Mouse (Mus musculus): ENCODE data around the gene Ptges. TPM values are rescaled to one million over a fixed set of nuclear protein-coding genes. Genes with fewer than 3 reads are reported as not detected.

The Ptges gene
- polyA plus RNA-seq, 1 experiment from 2014 or later: 20.0 TPM

DNA sequence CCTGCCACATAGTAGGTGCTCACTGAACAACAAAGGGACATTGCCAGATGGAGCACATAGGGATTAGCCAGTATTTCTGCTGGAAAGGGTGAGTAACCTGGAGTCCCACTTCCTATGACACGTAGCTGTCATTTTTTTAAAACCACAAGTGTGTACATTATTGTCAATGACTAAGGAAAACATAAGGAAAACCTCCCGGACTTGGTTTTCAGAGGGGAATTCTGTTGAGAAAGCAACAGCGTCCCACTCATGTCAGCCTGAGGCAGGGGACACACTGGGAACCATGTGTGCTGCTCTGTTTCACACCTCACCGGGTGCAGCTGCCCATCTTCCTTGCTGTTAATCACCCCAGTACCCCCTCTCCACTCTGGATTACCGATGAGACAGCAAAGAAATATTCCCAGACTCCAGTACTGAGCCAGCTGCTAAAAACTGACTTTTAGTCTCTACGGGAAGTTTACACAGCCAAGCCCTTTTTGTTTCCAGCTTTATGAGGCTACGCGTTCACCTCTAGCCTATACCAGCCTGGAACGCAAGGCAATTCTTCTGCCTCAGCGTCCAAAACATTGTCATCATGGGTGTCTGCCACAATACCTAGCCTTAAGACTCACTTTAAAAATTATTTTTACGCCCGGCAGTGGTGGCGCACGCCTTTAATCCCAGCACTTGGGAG, 30.1 kb downstream of the Ptges start:
- H3K4me3 ChIP-seq (ENCODE audit: low read depth, low read length): no peak overlapping the region
- no peak overlapping the region for H3K9ac ChIP-seq (replicated peaks; ENCODE audit: low read depth)
- H3K27ac ChIP-seq (ENCODE audit: low read length): 0 out of 2 replicates have a peak overlapping the region, but pooled peaks have one; percentile 32
- H3K4me1 ChIP-seq (ENCODE audit: insufficient read depth, low read depth, low read length): peaks cover 11% of the 10 kb centered on the region; the same call in 1 of the 2 replicates
- H3K4me2 ChIP-seq (replicated peaks; ENCODE audit: low read depth, low read length): no peak overlapping the region
- no peaks in the 10 kb centered on the region for H3K9me3 ChIP-seq (ENCODE audit: low read length)
- TF ChIP-seq EP300 (IDR thresholded peaks at IDR 0.05) (no peak), CTCF (IDR thresholded peaks at IDR 0.05) (no peak)
- no peaks in the 10 kb centered on the region for H3K36me3 ChIP-seq (ENCODE audit: insufficient read depth, low read length)
- DNase-seq (ENCODE audit: low spot score) (peak; percentile 55), ATAC-seq (no peak)
- WGBS: 61% methylated on average over 14 of the region's 14 CpGs
- H3K27me3 ChIP-seq (replicated peaks; ENCODE audit: insufficient read depth, low read length): no peaks in the 10 kb centered on the region

DNA sequence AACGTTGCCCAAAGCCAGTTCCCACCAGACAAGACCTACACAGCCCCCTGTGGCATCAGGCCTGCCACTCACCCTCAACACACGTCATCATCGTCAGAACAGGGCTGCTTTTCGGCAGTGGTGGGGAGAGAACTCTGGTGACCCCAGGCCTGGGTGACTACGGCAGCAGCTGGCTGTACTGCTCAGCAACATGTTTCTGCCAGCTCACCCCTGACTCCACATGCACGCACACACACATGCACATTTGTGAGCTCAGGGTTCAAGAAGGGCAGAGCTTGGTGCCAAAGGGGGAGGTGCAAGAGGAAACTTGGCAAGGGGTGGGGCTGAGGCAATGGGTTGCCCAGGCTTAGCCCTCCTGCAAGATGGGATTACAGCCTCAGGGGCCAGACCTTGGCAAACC, 32.4 kb downstream of the Ptges start:
- DNase-seq (ENCODE audit: low spot score) (peak; percentile 62), ATAC-seq (peak; percentile 59)
- no peak overlapping the region for H3K27ac ChIP-seq (ENCODE audit: low read length)

DNA sequence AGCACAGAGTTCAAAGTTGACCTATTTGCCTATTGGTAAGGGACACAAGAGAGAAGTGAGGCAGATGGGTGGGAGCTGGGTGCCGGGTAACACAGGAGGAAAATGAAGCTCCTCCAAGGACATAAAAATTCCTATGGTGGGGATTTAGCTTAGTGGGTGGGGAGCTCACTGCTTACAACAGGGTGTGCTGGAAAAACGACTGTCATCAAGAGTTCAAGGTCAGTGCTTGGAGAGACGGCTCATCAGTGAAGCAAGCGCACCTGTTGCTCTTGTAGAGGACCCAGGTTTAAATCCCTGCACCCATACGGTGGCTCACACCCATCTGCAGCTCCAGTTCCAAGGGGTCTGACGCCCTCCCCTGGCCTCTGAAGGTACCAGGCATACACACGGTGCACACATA, 35.7 kb downstream of the Ptges start:
- Histone ChIP-seq H3K4me3 (ENCODE audit: low read depth, low read length) (no peak overlapping the region), H3K36me3 (ENCODE audit: insufficient read depth, low read length) (no peaks in the 10 kb centered on the region), H3K27me3 (replicated peaks; ENCODE audit: insufficient read depth, low read length) (no peaks in the 10 kb centered on the region), H3K9ac (replicated peaks; ENCODE audit: low read depth) (no peak overlapping the region), H3K27ac (ENCODE audit: low read length) (no peak overlapping the region), H3K4me2 (replicated peaks; ENCODE audit: low read depth, low read length) (no peak overlapping the region), H3K4me1 (ENCODE audit: insufficient read depth, low read depth, low read length) (no peaks in the 10 kb centered on the region), H3K9me3 (ENCODE audit: low read length) (no peaks in the 10 kb centered on the region)
- DNase-seq (ENCODE audit: low spot score) (no peak), ATAC-seq (no peak)
- WGBS: 76% methylated on average over 7 of the region's 7 CpGs
- TF ChIP-seq CTCF (IDR thresholded peaks at IDR 0.05): no peak
- TF ChIP-seq EP300 (IDR thresholded peaks at IDR 0.05): no peak

More for the DNA sequence above, 32.4 kb downstream of the Ptges start:
- no peaks in the 10 kb centered on the region for H3K9me3 ChIP-seq (ENCODE audit: low read length)
- no peak overlapping the region for H3K9ac ChIP-seq (replicated peaks; ENCODE audit: low read depth)
- no peaks in the 10 kb centered on the region for H3K27me3 ChIP-seq (replicated peaks; ENCODE audit: insufficient read depth, low read length)
- no peaks in the 10 kb centered on the region for H3K36me3 ChIP-seq (ENCODE audit: insufficient read depth, low read length)
- H3K4me2 ChIP-seq (replicated peaks; ENCODE audit: low read depth, low read length): no peak overlapping the region
- 0 out of 2 replicates have a peak, but pooled peaks cover 7% of the 10 kb centered on the region for H3K4me1 ChIP-seq (ENCODE audit: insufficient read depth, low read depth, low read length)
- no peak for TF ChIP-seq EP300 (IDR thresholded peaks at IDR 0.05)
- TF ChIP-seq CTCF (IDR thresholded peaks at IDR 0.05): no peak
- 20% methylated on average over 6 of the region's 6 CpGs for WGBS
- no peak overlapping the region for H3K4me3 ChIP-seq (ENCODE audit: low read depth, low read length)

DNA sequence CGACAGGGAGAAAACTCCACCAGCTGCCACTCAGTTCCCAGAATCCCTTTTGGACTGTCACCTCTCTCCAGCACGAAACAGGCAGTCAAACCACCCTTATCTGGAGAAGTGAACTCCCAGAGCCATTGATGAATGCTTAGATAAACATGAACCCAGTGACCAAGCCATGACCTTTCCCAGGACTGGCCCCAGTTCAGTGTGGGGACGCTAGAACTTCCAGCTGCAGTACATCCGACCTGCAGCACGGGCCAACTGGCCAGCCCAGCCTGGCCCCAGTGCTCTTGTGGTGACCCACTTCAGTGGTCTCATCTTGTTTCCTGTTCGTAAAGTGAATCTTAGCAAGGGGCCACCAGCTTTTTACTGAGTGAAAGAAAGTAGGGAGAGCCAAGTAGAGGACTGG, 36.3 kb downstream of the Ptges start:
- H3K9ac ChIP-seq (replicated peaks; ENCODE audit: low read depth): no peak overlapping the region
- ATAC-seq: no peak
- no peaks in the 10 kb centered on the region for H3K4me1 ChIP-seq (ENCODE audit: insufficient read depth, low read depth, low read length)
- H3K9me3 ChIP-seq (ENCODE audit: low read length): no peaks in the 10 kb centered on the region
- H3K27ac ChIP-seq (ENCODE audit: low read length): no peak overlapping the region
- no peaks in the 10 kb centered on the region for H3K36me3 ChIP-seq (ENCODE audit: insufficient read depth, low read length)
- TF ChIP-seq CTCF (IDR thresholded peaks at IDR 0.05): no peak
- 10% methylated on average over 6 of the region's 6 CpGs for WGBS
- H3K4me3 ChIP-seq (ENCODE audit: low read depth, low read length): no peak overlapping the region
- DNase-seq (ENCODE audit: low spot score): no peak
- no peaks in the 10 kb centered on the region for H3K27me3 ChIP-seq (replicated peaks; ENCODE audit: insufficient read depth, low read length)
- H3K4me2 ChIP-seq (replicated peaks; ENCODE audit: low read depth, low read length): no peak overlapping the region

DNA sequence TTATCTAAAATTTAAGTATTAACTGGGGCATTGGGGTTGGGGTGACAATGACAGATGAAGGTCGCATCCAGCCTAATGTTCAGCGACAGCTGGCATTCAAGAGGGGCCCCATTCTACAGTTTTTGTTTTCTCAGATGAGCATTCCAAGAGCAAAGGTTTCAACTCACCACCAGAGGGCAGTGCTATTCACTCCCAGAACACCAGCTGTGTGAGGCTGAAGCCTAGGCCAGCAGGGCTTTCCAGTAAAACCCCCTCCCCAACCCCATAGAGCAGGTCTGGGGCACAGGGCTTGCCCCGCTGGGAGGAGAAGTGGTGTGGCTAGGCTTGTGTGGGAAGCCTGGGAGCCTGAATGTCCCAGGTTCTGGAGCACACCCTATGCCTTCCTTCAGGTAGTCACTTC, 38.7 kb downstream of the Ptges start:
- Histone ChIP-seq H3K27ac (ENCODE audit: low read length) (no peak overlapping the region), H3K4me1 (ENCODE audit: insufficient read depth, low read depth, low read length) (no peaks in the 10 kb centered on the region), H3K4me3 (ENCODE audit: low read depth, low read length) (no peak overlapping the region), H3K9ac (replicated peaks; ENCODE audit: low read depth) (no peak overlapping the region), H3K27me3 (replicated peaks; ENCODE audit: insufficient read depth, low read length) (no peaks in the 10 kb centered on the region), H3K4me2 (replicated peaks; ENCODE audit: low read depth, low read length) (no peak overlapping the region), H3K9me3 (ENCODE audit: low read length) (no peaks in the 10 kb centered on the region), H3K36me3 (ENCODE audit: insufficient read depth, low read length) (no peaks in the 10 kb centered on the region)
- TF ChIP-seq EP300 (IDR thresholded peaks at IDR 0.05): no peak
- TF ChIP-seq CTCF (IDR thresholded peaks at IDR 0.05): peak; percentile 88
- 0% methylated on average over 3 of the region's 3 CpGs for WGBS
- DNase-seq (ENCODE audit: low spot score) (peak; percentile 76), ATAC-seq (peak; percentile 46)

DNA sequence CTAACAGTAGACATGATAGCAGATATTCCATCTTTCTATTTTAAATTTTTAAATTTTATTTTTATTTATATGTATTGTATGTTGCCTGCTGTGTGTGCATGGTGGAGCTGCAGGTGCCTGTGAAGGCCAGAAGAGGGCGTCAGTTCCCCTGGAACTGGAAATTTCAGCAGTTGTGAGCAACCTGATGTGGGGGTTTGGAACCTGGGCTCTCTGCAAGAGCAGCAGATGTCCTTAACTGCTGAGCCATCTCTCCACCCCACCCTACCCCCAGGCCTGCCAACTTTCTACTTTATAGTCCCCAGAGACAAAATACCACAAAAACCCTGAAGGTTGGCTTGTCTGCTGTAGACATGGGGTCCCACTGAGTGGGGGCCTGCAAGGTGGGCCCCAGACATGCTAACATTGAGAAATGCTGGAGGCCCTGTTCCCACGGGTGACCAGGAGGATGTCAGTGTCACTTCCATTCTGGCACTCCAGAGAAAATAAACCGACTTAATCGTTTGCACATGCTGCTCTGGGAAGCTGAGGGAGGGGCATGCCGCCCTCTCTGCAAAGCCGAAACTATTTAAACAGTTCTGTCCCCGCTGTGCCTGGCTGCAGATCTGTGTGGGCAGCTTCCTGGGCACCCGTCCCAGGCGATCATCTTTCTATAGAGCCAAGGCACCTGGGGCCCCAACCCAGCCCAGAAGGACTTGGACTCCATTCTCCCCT, 44.1 kb downstream of the Ptges start:
- 11% methylated on average over 9 of the region's 9 CpGs for WGBS
- Histone ChIP-seq H3K4me2 (replicated peaks; ENCODE audit: low read depth, low read length) (no peak overlapping the region), H3K27me3 (replicated peaks; ENCODE audit: insufficient read depth, low read length) (no peaks in the 10 kb centered on the region), H3K9me3 (ENCODE audit: low read length) (no peaks in the 10 kb centered on the region), H3K9ac (replicated peaks; ENCODE audit: low read depth) (no peak overlapping the region), H3K4me1 (ENCODE audit: insufficient read depth, low read depth, low read length) (0 out of 2 replicates have a peak, but pooled peaks cover 5% of the 10 kb centered on the region), H3K27ac (ENCODE audit: low read length) (no peak overlapping the region), H3K4me3 (ENCODE audit: low read depth, low read length) (no peak overlapping the region), H3K36me3 (ENCODE audit: insufficient read depth, low read length) (no peaks in the 10 kb centered on the region)
- ATAC-seq (no peak), DNase-seq (ENCODE audit: low spot score) (no peak)
- no peak for TF ChIP-seq EP300 (IDR thresholded peaks at IDR 0.05)
- TF ChIP-seq CTCF (IDR thresholded peaks at IDR 0.05): no peak; the same call in 1 of the 2 replicates

Data from lung, postnatal 0 days (tissue).